Mouse (Mus musculus) C2C12 (cell line): ENCODE results near the gene Clcf1.

ENCODE experiments used
- CTCF ChIP-seq: IDR thresholded peaks from one replicate; pipeline ENCODE4 v1.5.1; 2011; ENCODE audit not compliant: control insufficient read depth, insufficient read depth, insufficient read length
- MAX ChIP-seq: IDR thresholded peaks from one replicate; pipeline ENCODE4 v1.6.1; 2011; ENCODE audit warnings: mild to moderate bottlenecking, control low read depth
- USF1 ChIP-seq: IDR thresholded peaks from one replicate; pipeline ENCODE4 v1.6.1; 2011; ENCODE audit warnings: low read depth, mild to moderate bottlenecking, control low read depth, moderate library complexity

DNA sequence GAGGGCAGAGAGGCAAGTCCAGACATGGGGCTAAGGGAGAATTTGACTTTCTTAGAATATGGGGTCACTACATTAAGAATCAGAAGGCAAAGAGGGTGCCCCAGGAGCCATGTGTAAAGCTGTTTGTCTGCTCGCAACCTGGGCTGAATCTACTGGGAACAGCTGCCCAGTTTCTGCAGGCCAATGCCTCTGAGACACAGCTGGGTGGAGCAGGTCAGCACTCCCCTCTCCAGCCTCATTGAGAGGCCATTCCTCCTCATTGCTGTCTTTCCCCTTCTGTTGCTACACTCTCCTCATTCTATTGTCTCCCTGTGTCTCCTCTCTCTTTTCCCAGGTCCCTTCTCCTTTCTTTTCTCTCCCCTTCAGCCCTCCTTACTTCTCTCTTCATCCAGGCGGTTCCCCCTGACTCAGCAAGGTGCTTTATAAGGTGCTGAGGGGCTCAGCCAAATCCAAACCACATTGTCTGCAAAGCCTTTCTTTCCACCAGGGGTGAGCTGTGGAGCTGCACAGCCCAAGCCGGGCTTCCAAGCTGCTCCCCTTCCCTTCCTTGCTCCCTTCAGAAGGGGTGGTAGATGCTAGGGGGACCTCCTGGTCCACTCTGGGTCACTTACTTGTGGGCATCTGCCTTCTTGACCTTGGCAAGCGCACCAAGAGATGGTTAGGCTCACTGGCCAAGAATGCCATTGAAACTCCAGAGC, 2.0 kb upstream of the Clcf1 start:
- no peak for TF ChIP-seq MAX
- TF ChIP-seq USF1, result no peak
- TF ChIP-seq CTCF, result no peak
